ENCODE assay signal across 8 mouse cellular contexts in the genomic region with DNA sequence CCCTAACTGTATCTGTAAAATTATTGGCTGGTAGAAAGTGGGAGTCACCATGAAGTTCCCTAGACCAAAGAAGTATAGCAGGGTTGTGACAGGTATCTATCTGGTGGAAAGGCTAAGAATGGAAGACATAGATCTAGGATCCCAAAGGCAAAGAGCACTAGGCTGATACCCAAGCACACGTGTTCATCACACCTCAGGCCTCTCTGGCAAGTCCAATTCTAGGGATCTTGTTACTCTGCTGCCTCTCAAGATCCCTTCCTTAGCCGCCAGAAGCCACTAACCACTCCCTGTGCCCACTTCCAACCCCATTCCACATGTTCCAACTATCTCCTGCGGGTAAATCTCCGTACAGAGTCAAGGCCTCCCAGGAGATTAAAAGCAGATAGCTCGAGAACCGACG. TPM values are rescaled to one million over a fixed set of nuclear protein-coding genes. Genes with fewer than 3 reads are reported as not detected.
DNase-seq lines count a peak whose midpoint lies in the region; ATAC-seq and TF ChIP-seq lines count a peak whose summit lies in the region.

No protein-coding gene starts in this region.

- no peak for ATAC-seq in intestine, embryonic 14.5 days (replicated peaks; ENCODE audit: low FRiP score, low TSS enrichment, low read depth)
- no peak for ATAC-seq in neural tube, embryonic 15.5 days (ENCODE audit: low FRiP score)

- DNase-seq in embryo, embryonic 11 days = peak; percentile 3
- no peak for DNase-seq in embryo, embryonic 10.5 days (ENCODE audit: low spot score)
- DNase-seq in testis, postnatal 10 days (ENCODE audit: low spot score) = no peak
- DNase-seq in intestine, embryonic 14.5 days (ENCODE audit: low spot score) = no peak
- DNase-seq in left cerebral cortex, adult 8-10 months (ENCODE audit: low spot score in 2 of 2) = no peak
- no peak for DNase-seq in cerebellum, adult 11-12 months

- 1% methylated on average over 7 of the region's 7 CpGs for WGBS in intestine, embryonic 14.5 days
- WGBS in neural tube, embryonic 15.5 days = 0% methylated on average over 7 of the region's 7 CpGs

- peaks cover 2% of the 10 kb centered on the region; the same call in 1 of the 2 replicates for H3K4me1 ChIP-seq in testis, adult 2 months (ENCODE audit: control insufficient read depth, insufficient read depth, low read length)
- H3K4me1 ChIP-seq in intestine, embryonic 14.5 days (replicated peaks; ENCODE audit: control insufficient read depth, insufficient read depth, low read length) = peaks cover 4% of the 10 kb centered on the region; the same call in 1 of the 2 replicates
- peaks cover 36% of the 10 kb centered on the region for H3K4me1 ChIP-seq in neural tube, embryonic 15.5 days

- H3K27me3 ChIP-seq in testis, adult 2 months (ENCODE audit: control insufficient read depth, insufficient read depth, low read length) = no peaks in the 10 kb centered on the region
- H3K27me3 ChIP-seq in intestine, embryonic 14.5 days (replicated peaks; ENCODE audit: control insufficient read depth, insufficient read depth, low read length) = no peaks in the 10 kb centered on the region
- H3K27me3 ChIP-seq in neural tube, embryonic 15.5 days (replicated peaks) = no peaks in the 10 kb centered on the region

- peak overlapping the region; percentile 96 for H3K27ac ChIP-seq in testis, adult 2 months (ENCODE audit: control insufficient read depth, insufficient read depth, low read depth, low read length)
- H3K27ac ChIP-seq in intestine, embryonic 14.5 days (ENCODE audit: low read depth) = peak overlapping the region; percentile 97; the same call in 1 of the 2 replicates
- H3K27ac ChIP-seq in neural tube, embryonic 15.5 days (replicated peaks) = peak overlapping the region; percentile 99

- H3K4me2 ChIP-seq in intestine, embryonic 14.5 days (ENCODE audit: low read length) = peak overlapping the region; percentile 68
- peak overlapping the region; percentile 83 for H3K4me2 ChIP-seq in neural tube, embryonic 15.5 days

- H3K9me3 ChIP-seq in intestine, embryonic 14.5 days (ENCODE audit: control insufficient read depth, low read length) = no peaks in the 10 kb centered on the region
- H3K9me3 ChIP-seq in neural tube, embryonic 15.5 days (replicated peaks) = no peaks in the 10 kb centered on the region

- no peak for TF ChIP-seq CTCF in testis, adult 2 months (IDR thresholded peaks at IDR 0.05; ENCODE audit: control insufficient read depth, insufficient read depth, insufficient replicate concordance, low read depth, low read length)

- H3K9ac ChIP-seq in intestine, embryonic 14.5 days (ENCODE audit: low read length) = peak overlapping the region; percentile 94
- peak overlapping the region; percentile 93 for H3K9ac ChIP-seq in neural tube, embryonic 15.5 days (replicated peaks)

- H3K36me3 ChIP-seq in testis, adult 2 months (ENCODE audit: control insufficient read depth, insufficient read depth, low read length) = no peaks in the 10 kb centered on the region; the same call in 1 of the 2 replicates
- peaks cover 47% of the 10 kb centered on the region for H3K36me3 ChIP-seq in intestine, embryonic 14.5 days (ENCODE audit: control insufficient read depth, insufficient read depth, low read length)
- H3K36me3 ChIP-seq in neural tube, embryonic 15.5 days = peaks cover 53% of the 10 kb centered on the region

- H3K4me3 ChIP-seq in testis, adult 2 months (ENCODE audit: control insufficient read depth, low read depth, low read length) = peak overlapping the region; percentile 94
- peak overlapping the region; percentile 92 for H3K4me3 ChIP-seq in intestine, embryonic 14.5 days (ENCODE audit: low read depth, low read length)
- H3K4me3 ChIP-seq in neural tube, embryonic 15.5 days (replicated peaks) = peak overlapping the region; percentile 77

- TF ChIP-seq POLR2A in testis, adult 2 months (IDR thresholded peaks at IDR 0.05; ENCODE audit: control insufficient read depth, low read depth, low read length) = no peak

RNA-seq across cellular contexts. Expression of a gene that starts 1.1 kb away (rescaled TPM):
- polyA plus RNA-seq in testis, adult 2 months (2012; rRNA removed) = 39.3 and 43.5 TPM in 2 replicates
- 51.8 and 57.2 TPM in 2 replicates for polyA plus RNA-seq in intestine, embryonic 14.5 days (2014; fragmentation: Nextera tagmentation; extraction: Ambion mirVana)
- 100 and 101 TPM in 2 replicates for polyA plus RNA-seq in neural tube, embryonic 15.5 days (2015; fragmentation: Nextera tagmentation; extraction: Ambion mirVana)
- total RNA-seq in left cerebral cortex, adult 8-10 months (2022) = 10 to 100 TPM; 78.4 to 92.7 (median 90.7) TPM

RNA-seq across cellular contexts. Expression of a gene that starts 30.5 kb away (rescaled TPM):
- polyA plus RNA-seq in testis, adult 2 months (2012; rRNA removed) = 107 and 129 TPM in 2 replicates
- polyA plus RNA-seq in intestine, embryonic 14.5 days (2014; fragmentation: Nextera tagmentation; extraction: Ambion mirVana) = 64.4 and 79.0 TPM in 2 replicates
- 146 and 170 TPM in 2 replicates for polyA plus RNA-seq in neural tube, embryonic 15.5 days (2015; fragmentation: Nextera tagmentation; extraction: Ambion mirVana)
- 100 to 1,000 TPM; 184 to 217 (median 195) TPM for total RNA-seq in left cerebral cortex, adult 8-10 months (2022)

RNA-seq across cellular contexts. Expression of a gene that starts 35.4 kb away (rescaled TPM):
- polyA plus RNA-seq in testis, adult 2 months (2012; rRNA removed) = 17.3 and 17.6 TPM in 2 replicates
- 90.2 and 91.9 TPM in 2 replicates for polyA plus RNA-seq in intestine, embryonic 14.5 days (2014; fragmentation: Nextera tagmentation; extraction: Ambion mirVana)
- 73.9 and 84.4 TPM in 2 replicates for polyA plus RNA-seq in neural tube, embryonic 15.5 days (2015; fragmentation: Nextera tagmentation; extraction: Ambion mirVana)
- total RNA-seq in left cerebral cortex, adult 8-10 months (2022) = 100 to 1,000 TPM in 2 of 4 experiments, 10 to 100 TPM in 2; 97.6 to 116 (median 102) TPM
